8 mouse cellular contexts compared by ENCODE assay signal in the genomic region with DNA sequence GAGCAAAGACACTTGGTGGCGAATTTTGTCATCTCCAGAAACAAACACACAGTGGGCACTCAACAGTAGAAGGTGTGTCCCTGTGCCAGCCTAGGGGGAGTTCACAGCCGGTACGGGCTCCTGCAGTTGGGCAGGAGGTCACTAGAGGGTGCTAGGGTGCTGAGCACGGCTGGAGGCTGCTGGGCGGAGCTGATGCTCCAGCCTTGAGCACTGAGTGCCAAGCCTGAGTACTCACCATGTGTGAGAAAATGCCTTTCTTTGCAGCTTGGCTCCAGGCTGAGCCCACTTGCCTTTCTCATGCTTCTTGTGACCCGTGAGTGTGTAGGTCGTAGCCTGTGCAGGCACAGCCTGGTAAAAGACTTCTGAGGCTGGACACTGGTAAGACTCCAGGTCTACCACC. TPM values are rescaled to one million over a fixed set of nuclear protein-coding genes. Genes with fewer than 3 reads are reported as not detected.
A peak's percentile ranks its signal among the peaks of the same experiment; 100 is the strongest.
DNase-seq lines count a peak whose midpoint lies in the region; ATAC-seq and TF ChIP-seq lines count a peak whose summit lies in the region.

No protein-coding gene starts in this region.

- H3K27me3 ChIP-seq in cerebellum, adult 2 months (ENCODE audit: control insufficient read depth, insufficient read depth, low read length) = no peaks in the 10 kb centered on the region
- H3K27me3 ChIP-seq in hindbrain, embryonic 10.5 days (ENCODE audit: insufficient read depth, poor library complexity, severe bottlenecking) = peaks cover 14% of the 10 kb centered on the region
- no peaks in the 10 kb centered on the region for H3K27me3 ChIP-seq in lung, embryonic 16.5 days (ENCODE audit: control insufficient read depth, insufficient read depth, low read depth, low read length)

- H3K27ac ChIP-seq in ES-E14 (ENCODE audit: insufficient read depth, low read depth, low read length, poor library complexity, severe bottlenecking) = peak overlapping the region; percentile 82; the same call in 1 of the 2 replicates
- H3K27ac ChIP-seq in cerebellum, adult 2 months (ENCODE audit: insufficient read depth, low read length) = no peak overlapping the region
- peak overlapping the region; percentile 76 for H3K27ac ChIP-seq in hindbrain, embryonic 10.5 days
- H3K27ac ChIP-seq in lung, embryonic 16.5 days (ENCODE audit: low read length) = peak overlapping the region; percentile 64; the same call in 1 of the 2 replicates

- H3K9ac ChIP-seq in ES-E14 (ENCODE audit: insufficient read depth, low read depth, low read length, poor library complexity, severe bottlenecking) = peak overlapping the region; percentile 71; the same call in 1 of the 2 replicates
- peak overlapping the region; percentile 25; the same call in 1 of the 2 replicates for H3K9ac ChIP-seq in lung, embryonic 16.5 days (ENCODE audit: low read length)

- WGBS in cerebellum, adult 2 months = 5% methylated on average over 7 of the region's 7 CpGs
- 3% methylated on average over 7 of the region's 7 CpGs for WGBS in hindbrain, embryonic 10.5 days
- WGBS in lung, embryonic 16.5 days = under 1% methylated on average over 7 of the region's 7 CpGs

- ATAC-seq in frontal cortex, adult (ENCODE audit: low TSS enrichment) = peak; percentile 92
- peak; percentile 90 for ATAC-seq in lung, embryonic 16.5 days (ENCODE audit: low read depth)

- no peaks in the 10 kb centered on the region for H3K9me3 ChIP-seq in ES-E14 (ENCODE audit: control insufficient read depth, insufficient read depth, low read depth, low read length)
- no peaks in the 10 kb centered on the region for H3K9me3 ChIP-seq in hindbrain, embryonic 10.5 days
- no peaks in the 10 kb centered on the region for H3K9me3 ChIP-seq in lung, embryonic 16.5 days (ENCODE audit: control insufficient read depth, low read length)

- peak; percentile 75 for DNase-seq in ES-E14 (ENCODE audit: low read depth, low spot score)
- DNase-seq in cerebellum, adult 2 months = peak; percentile 85 to 90
- DNase-seq in hindbrain, embryonic 10.5 days (ENCODE audit: low spot score) = peak; percentile 79
- peak; percentile 88 for DNase-seq in layer of hippocampus, adult 9-11 months
- DNase-seq in ovary, postnatal 10 days (ENCODE audit: low spot score) = peak; percentile 77
- peak; percentile 82 to 95 for DNase-seq in thymus, postnatal 10 days (ENCODE audit: low spot score in 2 of 2)

- peak overlapping the region; percentile 6; the same call in 1 of the 2 replicates for H3K4me2 ChIP-seq in lung, embryonic 16.5 days (ENCODE audit: low read depth, low read length)

- no peak for TF ChIP-seq POLR2A in cerebellum, adult 2 months (IDR thresholded peaks at IDR 0.05; ENCODE audit: borderline replicate concordance, insufficient read depth, low read length)

- no peaks in the 10 kb centered on the region for H3K36me3 ChIP-seq in ES-E14 (ENCODE audit: control insufficient read depth, insufficient read depth, low read length, poor library complexity, severe bottlenecking)
- no peaks in the 10 kb centered on the region for H3K36me3 ChIP-seq in hindbrain, embryonic 10.5 days
- no peaks in the 10 kb centered on the region for H3K36me3 ChIP-seq in lung, embryonic 16.5 days (ENCODE audit: control insufficient read depth, insufficient read depth, low read length)

- H3K4me1 ChIP-seq in ES-E14 (ENCODE audit: control insufficient read depth in 2 of 2, insufficient read depth in 2 of 2, low read length in 2 of 2, poor library complexity in 1 of 2) = peaks cover 4 to 20% of the 10 kb centered on the region in 2 experiments; a peak in 2 of 4 replicates
- peaks cover 8% of the 10 kb centered on the region for H3K4me1 ChIP-seq in cerebellum, adult 2 months (ENCODE audit: control insufficient read depth, insufficient read depth, low read length)
- peaks cover 35% of the 10 kb centered on the region for H3K4me1 ChIP-seq in hindbrain, embryonic 10.5 days (replicated peaks)
- peaks cover 19% of the 10 kb centered on the region for H3K4me1 ChIP-seq in lung, embryonic 16.5 days (replicated peaks; ENCODE audit: control insufficient read depth, insufficient read depth, low read length)

- in situ Hi-C loops in ES-E14 (cut with MboI; ENCODE audit: low sequenced_read_pairs in 2 of 2, unreplicated experiment in 2 of 2) = no loop called here

- H3K4me3 ChIP-seq in ES-E14 (ENCODE audit: insufficient read depth in 1 of 2, low read depth in 1 of 2, low read length in 2 of 2, poor library complexity in 1 of 2, severe bottlenecking in 1 of 2) = peak overlapping the region; percentile 31 to 41; a peak in 3 of 4 replicates
- H3K4me3 ChIP-seq in cerebellum, adult 2 months (replicated peaks; ENCODE audit: insufficient read depth, low read depth, low read length) = no peak overlapping the region
- H3K4me3 ChIP-seq in hindbrain, embryonic 10.5 days = no peak overlapping the region
- no peak overlapping the region for H3K4me3 ChIP-seq in lung, embryonic 16.5 days (ENCODE audit: low read length)

- TF ChIP-seq CTCF in cerebellum, adult 2 months (IDR thresholded peaks at IDR 0.05; ENCODE audit: borderline replicate concordance, insufficient read depth, low read depth, low read length) = peak; percentile 99

TF ChIP-seq in ES-E14, 5 proteins besides CTCF, POLR2A, EP300 and RAD21:
- TF ChIP-seq HCFC1 (IDR thresholded peaks at IDR 0.05; ENCODE audit: borderline replicate concordance, insufficient read depth, low read length) (0 out of 2 replicates have a peak, but pooled peaks have one; percentile 46), CHD2 (IDR thresholded peaks at IDR 0.05; ENCODE audit: low read depth, low read length) (no peak), ZC3H11A (IDR thresholded peaks at IDR 0.05; ENCODE audit: borderline replicate concordance, low read depth, low read length) (peak; percentile 87), MAFK (IDR thresholded peaks at IDR 0.05; ENCODE audit: insufficient read depth, low read depth, low read length) (0 out of 2 replicates have a peak, but pooled peaks have one; percentile 7)
TF ChIP-seq in ES-E14: peak in this region for 3.

RNA-seq across cellular contexts. Expression of a gene that starts 14.6 kb away (rescaled TPM):
- 7.1 and 7.5 TPM in 2 replicates for total RNA-seq in ES-E14 (2012; rRNA removed)
- 8.9 and 9.9 TPM in 2 replicates for polyA plus RNA-seq in cerebellum, adult 2 months (2012; rRNA removed)
- polyA plus RNA-seq in hindbrain, embryonic 10.5 days (2016; fragmentation: Nextera tagmentation; extraction: Ambion mirVana) = 4.7 and 5.2 TPM in 2 replicates
- 14.8 and 16.8 TPM in 2 replicates for polyA plus RNA-seq in lung, embryonic 16.5 days (2015; fragmentation: Nextera tagmentation; extraction: Ambion mirVana)

RNA-seq across cellular contexts. Expression of a gene that starts 20.6 kb away (rescaled TPM):
- total RNA-seq in ES-E14 (2012; rRNA removed) = 0.53 and 0.89 TPM in 2 replicates
- 17.4 and 22.6 TPM in 2 replicates for polyA plus RNA-seq in cerebellum, adult 2 months (2012; rRNA removed)
- polyA plus RNA-seq in hindbrain, embryonic 10.5 days (2016; fragmentation: Nextera tagmentation; extraction: Ambion mirVana) = 0.35 and 0.60 TPM in 2 replicates
- polyA plus RNA-seq in lung, embryonic 16.5 days (2015; fragmentation: Nextera tagmentation; extraction: Ambion mirVana) = 0.18 TPM in 1 of 2 replicates, not detected in the other

RNA-seq across cellular contexts. Expression of a gene that starts 20.9 kb away (rescaled TPM):
- 6.3 and 8.2 TPM in 2 replicates for total RNA-seq in ES-E14 (2012; rRNA removed)
- 12.2 and 14.3 TPM in 2 replicates for polyA plus RNA-seq in cerebellum, adult 2 months (2012; rRNA removed)
- 4.1 and 4.9 TPM in 2 replicates for polyA plus RNA-seq in hindbrain, embryonic 10.5 days (2016; fragmentation: Nextera tagmentation; extraction: Ambion mirVana)
- 3.3 and 4.3 TPM in 2 replicates for polyA plus RNA-seq in lung, embryonic 16.5 days (2015; fragmentation: Nextera tagmentation; extraction: Ambion mirVana)

Comparison
In these comparisons a context has a peak if more than half of its experiments do, and no peak if none do; other contexts are left out.
1. H3K4me3 ChIP-seq: peak in ES-E14 (2 of 2); none in cerebellum, adult 2 months (single experiment), hindbrain, embryonic 10.5 days (single experiment) and lung, embryonic 16.5 days (single experiment).
2. RNA of a gene that starts 20.6 kb away (polyA plus RNA-seq): 17.4 to 22.6 TPM in cerebellum, adult 2 months; 0.35 to 0.60 TPM in hindbrain, embryonic 10.5 days and 0.18 TPM in lung, embryonic 16.5 days; every median in the first group is over 10 times any median in the second.
3. Peak in every context shown above with its lines, with median percentiles within 50 percentile points of each other: DNase-seq.